Mouse (Mus musculus) mature B cell (primary cell): ENCODE data around the gene Ttll10.

ENCODE experiments used
- in situ Hi-C: fragments of 300-500 bp; cut with MboI; formaldehyde crosslinking; loops from 2 replicates; pipeline ENCODE4 v1.14.3; 2019

The Ttll10 gene

DNA sequence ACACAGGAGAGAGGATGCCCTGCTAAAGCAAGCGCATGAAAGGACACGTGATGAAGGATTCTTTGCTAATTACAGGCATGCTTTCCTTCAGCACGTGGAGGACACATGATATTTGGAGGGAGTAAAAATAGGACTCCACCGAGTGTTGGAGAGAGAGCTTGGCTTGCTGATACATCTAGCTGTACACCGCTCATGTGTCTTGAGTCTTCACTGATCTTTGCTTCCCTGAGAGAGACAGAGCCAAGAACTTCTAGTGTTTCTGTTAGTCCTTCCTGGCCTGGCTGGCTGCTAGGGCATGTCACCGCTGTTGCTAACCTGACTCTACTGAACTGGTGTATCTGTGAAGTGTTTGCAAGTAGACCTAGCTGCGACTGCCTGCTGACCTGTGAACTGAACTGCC is 35.0 kb downstream of the Ttll10 start:
- in situ Hi-C loops, result no loop called here

DNA sequence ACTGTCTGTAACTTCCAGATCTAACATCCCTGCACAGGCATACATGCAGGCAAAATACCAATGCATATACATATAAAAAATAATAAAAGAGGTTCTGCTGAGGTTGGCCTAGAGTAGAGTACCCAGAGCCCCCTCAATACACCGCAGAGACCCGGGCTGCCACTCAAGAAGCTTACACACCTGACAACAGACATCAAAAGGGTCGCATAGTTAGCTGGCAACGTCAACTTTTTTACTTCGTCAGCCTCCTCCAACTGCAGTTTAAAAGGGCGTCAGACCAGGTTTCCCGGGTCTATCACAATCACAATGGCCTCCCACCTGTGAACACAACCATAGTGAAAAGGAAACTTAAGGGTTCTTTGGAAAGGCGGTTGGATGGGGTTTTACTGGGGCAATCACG is 35.7 kb downstream of the Ttll10 start:
- in situ Hi-C loops, result no loop called here

DNA sequence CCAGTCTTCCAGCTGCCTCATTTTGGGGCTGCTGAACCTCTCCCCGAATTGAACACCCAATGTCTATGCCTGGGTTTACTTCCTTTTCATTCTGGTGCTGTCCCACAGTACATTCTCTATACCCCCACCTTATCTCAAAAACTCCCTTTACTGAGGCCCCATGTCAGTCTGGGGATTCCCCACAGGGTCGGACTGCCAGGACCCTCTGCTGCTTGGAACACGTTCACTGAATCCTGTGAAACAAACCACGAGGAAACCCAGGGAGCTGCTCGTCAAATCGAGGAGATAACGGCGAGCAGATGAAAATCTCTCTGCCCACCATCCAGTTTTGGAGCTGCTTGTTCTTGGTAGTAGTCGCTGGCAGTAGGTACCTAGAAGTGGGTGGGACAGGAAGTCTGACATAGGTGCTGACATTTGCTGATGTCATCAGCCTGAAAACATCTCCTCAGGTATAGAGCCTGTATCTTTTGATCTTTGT is 37.2 kb downstream of the Ttll10 start:
- in situ Hi-C loops, result no loop called here

DNA sequence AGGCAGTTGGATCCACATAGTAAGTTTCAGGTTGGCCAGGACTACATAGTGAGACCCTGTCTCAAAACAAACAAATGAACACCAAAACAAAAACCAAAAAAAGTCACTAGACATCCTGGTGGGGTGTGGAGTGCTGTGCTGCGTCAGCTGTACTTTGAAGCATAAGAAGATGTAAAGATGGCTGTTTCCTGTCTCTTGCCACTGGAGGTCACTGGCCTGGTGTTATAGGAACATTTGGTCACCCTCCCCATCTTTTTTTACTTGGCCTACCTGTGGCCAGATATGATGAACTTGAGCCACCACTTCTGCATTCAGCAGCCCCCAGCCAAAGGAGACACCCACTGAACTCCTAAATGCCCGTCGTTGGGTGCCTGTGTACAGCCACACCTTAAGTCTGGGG is 37.8 kb downstream of the Ttll10 start:
- in situ Hi-C loops, result no loop called here

DNA sequence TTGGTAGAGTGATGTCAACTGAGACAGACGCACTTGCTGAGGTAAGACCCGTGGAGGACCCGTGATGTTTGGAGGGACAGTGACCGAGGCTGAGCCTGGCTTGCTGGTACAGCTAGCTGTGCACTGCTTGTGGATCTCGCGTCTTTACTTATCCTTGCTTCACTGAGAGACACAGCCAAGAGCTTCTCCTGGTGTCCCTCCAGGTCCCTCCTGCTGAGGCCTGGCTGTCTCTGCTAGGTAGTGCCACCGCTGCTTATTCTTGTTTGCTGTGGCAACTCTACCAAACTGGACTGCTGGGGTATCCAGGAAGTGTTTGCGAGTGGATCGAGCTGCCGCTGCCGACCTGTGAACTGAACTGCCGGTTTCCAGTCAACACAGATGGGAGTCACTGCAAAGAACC is 39.4 kb downstream of the Ttll10 start:
- in situ Hi-C loops, result no loop called here

DNA sequence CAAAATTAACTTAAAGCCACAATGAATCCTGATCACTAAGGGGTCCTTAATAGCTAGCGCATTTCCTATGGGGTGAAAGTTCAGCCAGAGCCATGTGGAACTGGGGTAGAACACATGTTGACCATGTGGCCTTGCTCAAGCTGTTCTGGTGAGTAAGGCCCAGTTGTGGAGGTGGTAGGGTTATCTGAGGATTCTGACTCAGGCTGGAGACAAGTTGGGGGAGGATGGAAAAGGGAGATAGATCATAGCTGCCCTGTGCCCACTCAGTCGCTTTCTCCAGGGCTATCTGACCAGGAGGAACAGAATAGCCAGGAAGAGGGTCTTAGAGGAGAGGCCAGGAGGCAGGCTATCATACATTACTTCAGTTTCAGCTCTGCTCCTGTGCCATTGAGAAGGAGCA is 44.8 kb downstream of the Ttll10 start:
- in situ Hi-C loops, result no loop called here

DNA sequence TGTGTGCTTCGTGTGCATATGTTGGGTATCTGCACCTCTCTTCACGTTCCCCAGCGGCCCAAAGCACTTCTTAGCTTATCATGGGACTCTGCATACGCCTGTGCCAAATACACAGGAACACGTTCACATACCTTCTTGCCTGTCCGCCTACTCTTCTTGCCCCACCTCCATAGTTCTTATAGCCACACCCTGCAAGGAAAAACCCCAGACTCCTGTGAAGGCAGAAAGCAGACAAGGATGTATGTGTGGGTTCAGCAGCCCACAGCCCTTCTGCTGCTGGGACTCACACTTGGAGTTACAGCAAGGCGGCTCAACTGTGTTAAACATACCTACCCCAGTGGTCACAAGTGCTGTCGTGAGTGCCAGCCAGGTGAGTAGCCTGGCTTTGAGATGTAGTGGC is 45.6 kb downstream of the Ttll10 start, which contains the start of gene Tnfrsf4:
Tnfrsf4 (plus strand) TSS at position 207 of the 400 bp plus-strand sequence.
- in situ Hi-C loops, result no loop called here

DNA sequence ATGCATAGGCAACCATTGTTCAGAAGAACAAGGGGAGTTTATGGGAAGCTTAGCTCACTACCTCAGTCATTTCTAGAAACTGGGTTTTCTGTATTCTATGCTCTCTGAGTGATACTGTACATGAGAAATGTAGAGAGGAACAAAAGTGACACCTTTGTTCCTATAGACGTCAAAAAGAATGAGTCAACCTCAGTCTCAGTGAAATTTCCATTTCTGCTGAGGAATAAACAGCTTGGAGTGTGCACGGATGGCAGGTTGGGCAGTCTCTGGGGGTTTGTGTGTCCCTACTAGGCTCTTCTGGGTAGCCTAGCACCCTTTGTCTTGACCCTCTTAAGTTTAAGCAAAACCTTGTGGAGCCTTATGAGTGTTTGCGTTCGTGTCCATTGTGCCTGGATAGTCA is 50.8 kb downstream of the Ttll10 start:
- in situ Hi-C loops, result no loop called here

DNA sequence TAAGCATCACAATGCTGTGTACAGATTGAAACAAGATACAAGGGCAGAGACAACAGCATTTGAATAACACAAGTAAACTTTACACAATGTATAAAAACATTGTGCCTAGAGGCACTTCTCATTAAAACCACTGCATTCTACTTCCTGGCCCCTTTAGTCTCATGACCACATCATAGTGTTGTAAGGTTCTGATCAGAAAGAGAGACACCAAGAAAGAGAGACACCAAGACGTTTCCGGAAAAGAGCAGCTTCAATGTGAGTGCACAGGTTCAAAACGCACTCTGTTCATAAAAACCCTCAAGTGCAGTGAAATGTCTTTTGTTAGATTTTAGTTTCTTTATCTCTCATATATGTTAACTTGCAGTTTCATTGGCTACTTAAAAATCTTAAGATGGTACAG is 55.1 kb downstream of the Ttll10 start:
- in situ Hi-C loops, result no loop called here

DNA sequence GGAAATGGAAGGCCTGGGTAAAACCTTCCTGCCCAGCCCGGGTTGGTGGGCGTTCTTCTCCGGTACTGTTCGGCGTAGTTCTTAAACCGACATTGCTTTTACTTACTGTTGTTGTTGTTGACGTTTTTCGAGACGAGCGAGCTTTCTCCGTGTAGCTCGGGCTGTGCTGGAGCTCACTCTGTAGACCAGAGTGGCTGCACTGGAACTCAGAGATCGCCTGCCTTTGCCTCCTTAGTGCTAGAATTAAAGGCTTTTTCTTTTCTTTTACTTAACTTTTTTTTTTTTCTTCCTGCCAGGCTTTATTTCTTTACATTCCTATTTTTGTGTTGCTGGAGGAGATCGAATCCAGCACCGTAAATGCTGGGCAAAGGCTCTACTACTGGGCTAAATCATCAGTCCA is 65.6 kb downstream of the Ttll10 start:
- in situ Hi-C loops, result no loop called here

DNA sequence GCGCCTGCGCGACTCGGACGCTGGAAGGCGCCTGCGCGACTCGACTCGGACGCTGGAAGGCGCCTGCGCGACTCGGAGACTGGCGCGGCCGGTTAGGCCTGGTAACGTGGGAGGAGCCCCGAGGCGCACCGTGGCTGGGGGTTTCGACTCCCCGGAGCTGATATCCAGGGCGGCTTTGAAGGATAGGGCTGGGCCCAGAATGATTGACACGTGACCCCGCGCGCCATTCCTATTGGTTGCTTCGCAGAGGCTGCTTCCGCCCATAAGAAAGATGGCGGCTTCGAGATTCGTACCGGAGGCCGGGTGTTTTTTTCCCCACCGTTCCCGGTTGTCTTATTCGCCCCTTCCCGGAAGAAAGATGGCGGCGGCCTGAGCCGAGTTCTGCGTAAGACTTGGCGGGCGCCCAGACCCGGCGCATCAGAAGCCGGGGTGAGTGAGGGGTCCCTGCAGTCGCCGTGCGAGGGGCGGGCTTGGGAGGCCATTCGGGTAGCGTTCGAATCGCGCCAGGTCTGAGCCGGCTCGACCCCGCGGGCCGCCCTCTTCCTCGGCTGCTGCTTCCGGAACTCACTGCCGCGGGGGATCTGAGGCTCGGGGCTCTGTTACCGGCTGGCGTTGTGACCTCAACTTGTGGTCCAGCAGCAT is 66.2 kb downstream of the Ttll10 start:
- in situ Hi-C loops, result no loop called here

DNA sequence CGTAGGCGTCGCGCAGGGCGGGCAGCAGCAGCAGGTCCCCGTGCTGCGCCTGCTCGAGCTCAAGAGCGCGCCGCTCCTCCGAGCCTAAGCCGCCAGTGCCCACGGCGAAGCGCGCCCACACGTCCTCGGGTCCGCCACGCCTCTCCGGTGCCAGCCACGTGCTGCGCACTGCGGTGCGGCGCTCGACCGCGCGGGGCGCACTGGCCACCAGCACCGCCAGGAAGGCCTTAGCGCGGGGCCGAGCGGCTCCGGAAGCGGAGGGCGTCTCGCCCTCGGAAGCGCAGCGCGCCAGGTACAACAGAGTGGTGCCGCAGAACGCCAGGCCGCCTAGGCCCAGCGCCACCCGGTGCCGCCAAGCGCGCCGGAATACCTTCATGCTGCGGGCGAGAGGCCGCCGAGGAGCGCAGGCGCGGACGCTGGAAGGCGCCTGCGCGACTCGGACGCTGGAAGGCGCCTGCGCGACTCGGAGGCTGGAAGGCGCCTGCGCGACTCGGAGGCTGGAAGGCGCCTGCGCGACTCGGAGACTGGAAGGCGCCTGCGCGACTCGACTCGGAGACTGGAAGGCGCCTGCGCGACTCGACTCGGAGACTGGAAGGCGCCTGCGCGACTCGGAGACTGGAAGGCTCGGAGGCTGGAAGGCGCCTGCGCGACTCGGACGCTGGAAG is 66.8 kb downstream of the Ttll10 start, which contains the start of the genes B3galt6 and Sdf4:
B3galt6 (minus strand) TSS at position 409 of the 665 bp plus-strand sequence.
Sdf4 (plus strand) TSS at position 632 of the 665 bp plus-strand sequence.
- in situ Hi-C loops, result no loop called here

DNA sequence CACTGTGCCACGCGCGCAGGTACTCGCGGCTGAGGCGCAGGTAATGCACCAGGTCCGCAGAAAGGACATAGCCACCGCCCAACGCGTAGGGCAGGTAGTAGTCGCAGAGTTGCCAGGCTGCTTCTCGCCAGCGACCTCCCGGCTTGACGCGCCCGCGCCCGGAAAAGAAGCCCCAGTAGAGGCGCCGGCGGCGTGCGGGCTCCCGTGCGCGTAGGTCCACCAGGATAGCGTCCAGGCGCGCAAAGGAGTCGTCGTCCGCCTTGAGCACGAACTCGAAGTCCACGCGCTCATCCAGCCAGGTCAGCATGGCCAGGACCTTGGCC is 67.3 kb downstream of the Ttll10 start:
- in situ Hi-C loops, result no loop called here

DNA sequence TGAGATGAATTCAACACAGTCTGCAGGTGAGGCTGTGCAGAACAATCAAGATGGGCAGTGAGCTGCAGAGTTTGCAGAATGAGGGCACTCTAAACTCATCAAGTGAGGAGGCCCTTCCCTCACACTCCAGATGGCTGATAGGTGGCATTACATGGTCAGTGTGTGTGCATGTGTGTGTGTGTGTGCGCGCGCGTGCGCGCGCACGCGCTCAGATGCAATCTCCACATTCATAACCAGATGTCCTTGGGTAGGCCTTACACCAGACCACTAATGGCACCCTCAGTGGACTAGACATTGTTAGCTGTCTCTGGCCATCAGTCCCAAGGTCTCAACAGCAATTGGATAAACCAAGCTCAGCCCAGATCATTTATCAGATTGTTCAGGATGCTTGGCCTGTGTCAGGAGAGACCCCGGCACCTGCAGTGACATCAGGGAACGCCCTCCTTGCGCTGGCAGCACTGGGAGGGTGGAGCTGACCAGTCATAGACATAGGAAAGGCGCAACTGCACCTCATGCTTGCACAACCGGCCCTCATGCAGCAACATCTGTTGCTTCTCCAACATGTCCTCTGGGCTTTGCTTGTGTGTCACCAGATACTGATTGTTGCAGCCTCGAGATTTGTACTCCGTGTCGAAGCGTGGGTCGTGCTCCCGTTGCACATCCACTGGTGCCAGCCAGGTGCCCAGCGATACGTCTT is 67.9 kb downstream of the Ttll10 start:
- in situ Hi-C loops, result no loop called here
